In genomic region chr15:98631493-98631892, GRCm38 (mm10) we compare ENCODE assay signal across 8 mouse cellular contexts. TPM values are rescaled to one million over a fixed set of nuclear protein-coding genes. Genes with fewer than 3 reads are reported as not detected.
A peak's percentile ranks its signal among the peaks of the same experiment; 100 is the strongest.
DNase-seq lines count a peak whose midpoint lies in the region; ATAC-seq and TF ChIP-seq lines count a peak whose summit lies in the region.

No protein-coding gene starts in this region.

- no peaks in the 10 kb centered on the region for H3K9me3 ChIP-seq in lung, embryonic 14.5 days (ENCODE audit: low read depth, low read length)
- H3K9me3 ChIP-seq in neural tube, embryonic 14.5 days (ENCODE audit: control insufficient read depth, low read length): no peaks in the 10 kb centered on the region

- CTCF ChIA-PET in Patski (lab: Charles Lee): interaction anchor here (0.7 to 2.6 kb wide), 7 partner anchors 9 to 51 kb away, joined by 3 to 11 read pairs (median 3); no protein-coding TSS in a partner anchor

- no peak overlapping the region for H3K27ac ChIP-seq in lung, embryonic 14.5 days (ENCODE audit: low read depth)
- H3K27ac ChIP-seq in neural tube, embryonic 14.5 days (ENCODE audit: low read depth, low read length): peak overlapping the region; percentile 39; the same call in 1 of the 2 replicates

- peak overlapping the region; percentile 99 for H3K4me2 ChIP-seq in lung, embryonic 14.5 days
- H3K4me2 ChIP-seq in neural tube, embryonic 14.5 days (ENCODE audit: low read depth, low read length): peak overlapping the region; percentile 84

- peaks cover 27% of the 10 kb centered on the region for H3K4me1 ChIP-seq in lung, embryonic 14.5 days (ENCODE audit: insufficient read depth)
- H3K4me1 ChIP-seq in neural tube, embryonic 14.5 days (ENCODE audit: control insufficient read depth, insufficient read depth, low read length): peaks cover 36% of the 10 kb centered on the region

- no peak for TF ChIP-seq CTCF in Patski (IDR thresholded peaks at IDR 0.05)
- TF ChIP-seq CTCF in lung, embryonic 14.5 days (IDR thresholded peaks at IDR 0.05; ENCODE audit: low read depth): peak; percentile 95

- no peak overlapping the region for H3K9ac ChIP-seq in lung, embryonic 14.5 days
- peak overlapping the region; percentile 78; the same call in 1 of the 2 replicates for H3K9ac ChIP-seq in neural tube, embryonic 14.5 days (replicated peaks; ENCODE audit: low read depth, low read length)

- POLR2A ChIA-PET in Patski (lab: Charles Lee): no interaction called here

- H3K4me3 ChIP-seq in lung, embryonic 14.5 days (ENCODE audit: low read depth, low read length): peak overlapping the region; percentile 74
- H3K4me3 ChIP-seq in neural tube, embryonic 14.5 days (ENCODE audit: low read depth, low read length): peak overlapping the region; percentile 69

- ATAC-seq in Patski: peak; percentile 25
- ATAC-seq in lung, embryonic 14.5 days (ENCODE audit: insufficient read depth): 0 out of 2 replicates have a peak, but pooled peaks have one; percentile 5
- ATAC-seq in neural tube, embryonic 14.5 days (ENCODE audit: low read depth): no peak; the same call in 1 of the 2 replicates

- WGBS in lung, embryonic 14.5 days: under 1% methylated on average over 18 of the region's 18 CpGs
- under 1% methylated on average over 18 of the region's 18 CpGs for WGBS in neural tube, embryonic 14.5 days

- no peaks in the 10 kb centered on the region for H3K27me3 ChIP-seq in Patski
- peaks cover 30% of the 10 kb centered on the region for H3K27me3 ChIP-seq in lung, embryonic 14.5 days (ENCODE audit: insufficient read depth, low read length)
- no peaks in the 10 kb centered on the region for H3K27me3 ChIP-seq in neural tube, embryonic 14.5 days (ENCODE audit: control insufficient read depth, insufficient read depth, low read length)

- no peaks in the 10 kb centered on the region for H3K36me3 ChIP-seq in lung, embryonic 14.5 days (ENCODE audit: insufficient read depth)
- H3K36me3 ChIP-seq in neural tube, embryonic 14.5 days (ENCODE audit: control insufficient read depth, insufficient read depth, low read length): no peaks in the 10 kb centered on the region

- DNase-seq in B cell, adult 2 months: peak; percentile 88
- DNase-seq in Patski (ENCODE audit: low read depth, low spot score): no peak
- peak; percentile 73 to 87 for DNase-seq in cerebellum, postnatal 4 days (ENCODE audit: low spot score in 2 of 2)
- DNase-seq in gastrocnemius, postnatal 4 days (ENCODE audit: low spot score in 2 of 2): peak; percentile 77 to 83
- peak; percentile 65 for DNase-seq in kidney, adult 11 months
- peak; percentile 81 for DNase-seq in lung, embryonic 14.5 days
- peak; percentile 82 to 83 for DNase-seq in thymus, postnatal 36 days

- in situ Hi-C loops in Patski (cut with MboI; ENCODE audit: low pct_unique_long_range_greater_than_20kb): no loop called here

RNA-seq across cellular contexts. Expression of gene Cacnb3, which starts 0.9 kb away (rescaled TPM):
- polyA plus RNA-seq in Patski (2021): 69.7 TPM
- total RNA-seq in gastrocnemius, postnatal 4 days (2021): 10 to 100 TPM; 22.1 to 22.5 TPM
- polyA plus RNA-seq in lung, embryonic 14.5 days (2014; fragmentation: Nextera tagmentation; extraction: Ambion mirVana): 24.6 and 28.9 TPM in 2 replicates
- polyA plus RNA-seq in neural tube, embryonic 14.5 days (2014; fragmentation: Nextera tagmentation; extraction: Ambion mirVana): 84.9 and 101 TPM in 2 replicates

RNA-seq across cellular contexts. Expression of gene Adcy6, which starts 21.6 kb away (rescaled TPM):
- polyA plus RNA-seq in Patski (2021): 114 TPM
- total RNA-seq in gastrocnemius, postnatal 4 days (2021): 10 to 100 TPM; 56.6 to 60.6 TPM
- 20.5 and 21.8 TPM in 2 replicates for polyA plus RNA-seq in lung, embryonic 14.5 days (2014; fragmentation: Nextera tagmentation; extraction: Ambion mirVana)
- polyA plus RNA-seq in neural tube, embryonic 14.5 days (2014; fragmentation: Nextera tagmentation; extraction: Ambion mirVana): 10.2 and 11.6 TPM in 2 replicates

RNA-seq across cellular contexts. Expression of gene Ddx23, which starts 31.2 kb away (rescaled TPM):
- 109 TPM for polyA plus RNA-seq in Patski (2021)
- total RNA-seq in gastrocnemius, postnatal 4 days (2021): 10 to 100 TPM; 62.5 to 67.3 TPM
- polyA plus RNA-seq in lung, embryonic 14.5 days (2014; fragmentation: Nextera tagmentation; extraction: Ambion mirVana): 27.2 and 28.7 TPM in 2 replicates
- polyA plus RNA-seq in neural tube, embryonic 14.5 days (2014; fragmentation: Nextera tagmentation; extraction: Ambion mirVana): 17.9 and 24.9 TPM in 2 replicates

RNA-seq across cellular contexts. Expression of gene Rnd1, which starts 45.8 kb away (rescaled TPM):
- 14.8 TPM for polyA plus RNA-seq in Patski (2021)
- 1 to 10 TPM in 1 of 2 experiments, under 1 TPM in 1; 0.75 to 1.2 TPM for total RNA-seq in gastrocnemius, postnatal 4 days (2021)
- polyA plus RNA-seq in lung, embryonic 14.5 days (2014; fragmentation: Nextera tagmentation; extraction: Ambion mirVana): 0.57 and 0.67 TPM in 2 replicates
- polyA plus RNA-seq in neural tube, embryonic 14.5 days (2014; fragmentation: Nextera tagmentation; extraction: Ambion mirVana): 4.7 and 7.3 TPM in 2 replicates
